Mouse (Mus musculus) neural tube, embryonic 15.5 days (tissue): ENCODE measurements around the gene Rnf40. TPM values are rescaled to one million over a fixed set of nuclear protein-coding genes. Genes with fewer than 3 reads are reported as not detected.

Source experiments
- ATAC-seq: fragments of 200-750 bp; cut with Nextera tagmentation; 2 replicates; pipeline ENCODE4 v1.8.0; 2017; ENCODE audit warnings: mild to moderate bottlenecking, moderate TSS enrichment, moderate library complexity; ENCODE audit not compliant: low FRiP score
- H3K27ac ChIP-seq: fragments of 300-500 bp; sonication (generic); replicated peaks from 2 replicates; pipeline ENCODE4 v1.5.1; 2015; ENCODE audit warnings: mild to moderate bottlenecking, inconsistent platforms
- H3K27me3 ChIP-seq: fragments of 300-500 bp; sonication (generic); replicated peaks from 2 replicates; pipeline ENCODE4 v1.6.1; 2015; ENCODE audit warnings: inconsistent platforms
- H3K36me3 ChIP-seq: fragments of 300-500 bp; sonication (generic); 2 replicates; pipeline ENCODE4 v1.6.1; 2015; ENCODE audit warnings: inconsistent platforms
- H3K4me1 ChIP-seq: fragments of 300-500 bp; sonication (generic); 2 replicates; pipeline ENCODE4 v1.6.1; 2015; ENCODE audit warnings: inconsistent platforms
- H3K4me2 ChIP-seq: fragments of 300-500 bp; sonication (generic); 2 replicates; pipeline ENCODE4 v1.6.1; 2015; ENCODE audit warnings: inconsistent platforms, mild to moderate bottlenecking, moderate library complexity
- H3K4me3 ChIP-seq: fragments of 300-500 bp; sonication (generic); replicated peaks from 2 replicates; pipeline ENCODE4 v1.5.1; 2015; ENCODE audit warnings: mild to moderate bottlenecking, inconsistent platforms
- H3K9ac ChIP-seq: fragments of 300-500 bp; sonication (generic); replicated peaks from 2 replicates; pipeline ENCODE4 v1.6.1; 2015; ENCODE audit warnings: mild to moderate bottlenecking, inconsistent platforms
- H3K9me3 ChIP-seq: fragments of 300-500 bp; sonication (generic); replicated peaks from 2 replicates; pipeline ENCODE4 v1.6.1; 2016; ENCODE audit warnings: inconsistent platforms
- WGBS: fragments of 180-500 bp; shearing (Covaris S2); methylation state at CpG from one replicate; pipeline ENCODE4 v1.1.7; 2015; ENCODE audit warnings: mixed read lengths; 5-methylcytosine and 5-hydroxymethylcytosine counted together
- polyA plus RNA-seq: library from polyadenylated mRNA; unstranded; fragments of >200 nt; fragmentation: Nextera tagmentation; extraction: Ambion mirVana; gene quantifications from 2 replicates; pipeline ENCODE4 v1.2.1, GENCODE M21; 2015

Rnf40 gene
- 37.9 and 38.5 TPM in 2 replicates for polyA plus RNA-seq

- ATAC-seq = peak; percentile 97
- Histone ChIP-seq H3K9me3 (no peaks in the 10 kb centered on the region), H3K27ac (peak within 1 kb of the TSS; percentile 80), H3K4me2 (peak within 1 kb of the TSS; percentile 96), H3K4me3 (peak within 1 kb of the TSS; percentile 81), H3K27me3 (no peaks in the 10 kb centered on the region), H3K4me1 (peaks cover 25% of the 10 kb centered on the region), H3K36me3 (peaks cover 52% of the 10 kb centered on the region), H3K9ac (peak within 1 kb of the TSS; percentile 77)
- WGBS = under 1% methylated on average over 50 of the region's 50 CpGs
These were observed at the start of gene Rnf40, which contains the start of gene Ccdc189 for GRCm38 (mm10) chr7:127588011-127588871. Gene Rnf40 (plus strand): TSS chr7:127588767. Gene Ccdc189 (minus strand): TSS chr7:127588595.

DNA sequence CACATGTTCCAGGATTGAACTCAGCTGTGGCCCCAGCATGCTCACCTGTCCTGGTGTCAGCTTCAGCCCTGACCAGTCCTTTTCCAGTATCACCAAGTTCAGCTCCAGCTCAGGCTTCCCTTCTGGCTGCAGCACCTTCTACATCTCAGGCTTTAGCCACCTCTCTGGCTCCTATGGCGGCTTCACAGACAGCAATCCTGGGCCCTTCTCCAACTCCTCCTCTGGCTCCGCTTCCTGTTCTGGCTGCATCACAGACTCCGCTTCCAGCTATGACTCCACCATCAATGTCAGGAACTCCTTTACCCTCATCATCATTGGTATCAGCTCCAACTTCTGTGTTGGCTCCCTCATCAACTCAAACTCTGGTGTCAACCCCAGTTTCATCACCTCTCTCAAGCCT is 46.9 kb upstream of the Rnf40 start:
- 100% methylated on average over 3 of the region's 3 CpGs for WGBS
- no peak overlapping the region for H3K4me2 ChIP-seq

GRCm38 (mm10) chr7:127549116-127549835 is 39.3 kb upstream of the Rnf40 start:
- no peak overlapping the region for H3K9ac ChIP-seq
- no peak overlapping the region for H3K27ac ChIP-seq
- no peak for ATAC-seq
- no peak overlapping the region for H3K4me2 ChIP-seq
- peaks cover 65% of the 10 kb centered on the region for H3K36me3 ChIP-seq
- H3K27me3 ChIP-seq = no peaks in the 10 kb centered on the region
- 84% methylated on average over 15 of the region's 15 CpGs for WGBS
- peaks cover 12% of the 10 kb centered on the region for H3K4me1 ChIP-seq
- H3K9me3 ChIP-seq = no peaks in the 10 kb centered on the region
- H3K4me3 ChIP-seq = no peak overlapping the region

More for the DNA sequence above, 46.9 kb upstream of the Rnf40 start:
- Histone ChIP-seq H3K4me3 (no peak overlapping the region), H3K36me3 (peaks cover 83% of the 10 kb centered on the region), H3K9ac (no peak overlapping the region), H3K27ac (no peak overlapping the region), H3K9me3 (no peaks in the 10 kb centered on the region), H3K4me1 (peaks cover 12% of the 10 kb centered on the region), H3K27me3 (no peaks in the 10 kb centered on the region)
- no peak for ATAC-seq

GRCm38 (mm10) chr7:127551558-127551957 is 37.0 kb upstream of the Rnf40 start:
- no peak for ATAC-seq
- Histone ChIP-seq H3K4me1 (no peaks in the 10 kb centered on the region), H3K4me3 (no peak overlapping the region), H3K9me3 (no peaks in the 10 kb centered on the region), H3K9ac (no peak overlapping the region), H3K27me3 (no peaks in the 10 kb centered on the region), H3K36me3 (peaks cover 67% of the 10 kb centered on the region), H3K4me2 (no peak overlapping the region), H3K27ac (no peak overlapping the region)
- 98% methylated on average over 8 of the region's 8 CpGs for WGBS

DNA sequence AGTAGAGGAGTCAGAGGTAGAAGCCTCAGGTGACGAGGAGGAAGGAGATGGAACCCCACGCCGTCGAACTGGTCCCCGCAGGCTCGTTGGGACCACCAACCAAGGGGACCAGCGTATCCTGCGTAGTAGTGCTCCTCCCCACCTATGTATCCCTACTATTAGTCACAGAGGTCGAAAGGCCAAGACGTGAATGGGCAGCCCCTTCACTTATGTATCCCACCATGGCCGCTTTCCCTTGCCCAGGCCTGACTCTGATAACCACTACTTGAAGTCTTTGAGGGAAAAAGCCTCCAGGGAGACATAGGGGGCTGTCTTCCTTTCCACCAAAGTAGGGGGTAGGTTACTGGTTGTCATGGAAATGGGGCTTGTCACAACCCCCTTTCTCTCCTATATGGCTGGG is 28.0 kb upstream of the Rnf40 start:
- Histone ChIP-seq H3K36me3 (peaks cover 67% of the 10 kb centered on the region), H3K4me3 (no peak overlapping the region), H3K27ac (no peak overlapping the region), H3K9ac (no peak overlapping the region), H3K4me1 (0 out of 2 replicates have a peak, but pooled peaks cover 7% of the 10 kb centered on the region), H3K27me3 (no peaks in the 10 kb centered on the region), H3K9me3 (no peaks in the 10 kb centered on the region), H3K4me2 (no peak overlapping the region)
- ATAC-seq = no peak
- WGBS = 91% methylated on average over 11 of the region's 11 CpGs

DNA sequence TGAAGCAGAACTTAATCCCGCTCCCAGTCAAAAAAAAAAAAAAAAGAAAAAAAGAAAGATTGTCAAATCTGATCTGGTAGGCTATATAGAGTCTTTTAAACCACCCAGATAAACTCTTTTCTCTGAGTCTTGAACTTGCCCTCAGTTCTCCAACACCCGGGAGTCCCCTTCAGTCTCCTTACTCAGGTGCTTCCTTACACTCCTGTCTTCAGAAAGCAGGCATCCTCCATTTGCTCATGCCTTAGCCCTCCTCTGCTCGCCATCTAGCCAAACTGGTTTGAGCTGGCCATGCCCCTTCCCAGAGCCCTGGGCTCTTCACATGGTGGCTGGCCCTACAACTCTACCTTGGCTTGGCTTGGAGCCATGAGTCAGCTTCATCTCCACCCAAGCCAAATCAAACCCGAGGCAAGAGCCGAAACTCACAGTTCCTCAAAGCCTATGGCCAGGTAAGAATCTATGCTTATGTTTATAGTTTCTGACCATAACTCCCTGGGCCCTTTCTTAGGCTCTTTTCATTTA is 27.2 kb upstream of the Rnf40 start, which contains the start of gene Tmem265:
Gene Tmem265, plus strand, starts transcription at position 51 of the 519 bp plus-strand sequence.
- H3K4me2 ChIP-seq = no peak within 1 kb of the TSS
- H3K4me1 ChIP-seq = 0 out of 2 replicates have a peak, but pooled peaks cover 7% of the 10 kb centered on the region
- H3K27ac ChIP-seq = no peak within 1 kb of the TSS
- H3K9ac ChIP-seq = no peak within 1 kb of the TSS
- ATAC-seq = no peak
- 96% methylated on average over 5 of the region's 5 CpGs for WGBS
- H3K36me3 ChIP-seq = peaks cover 66% of the 10 kb centered on the region
- H3K4me3 ChIP-seq = no peak within 1 kb of the TSS
- no peaks in the 10 kb centered on the region for H3K27me3 ChIP-seq
- H3K9me3 ChIP-seq = no peaks in the 10 kb centered on the region

DNA sequence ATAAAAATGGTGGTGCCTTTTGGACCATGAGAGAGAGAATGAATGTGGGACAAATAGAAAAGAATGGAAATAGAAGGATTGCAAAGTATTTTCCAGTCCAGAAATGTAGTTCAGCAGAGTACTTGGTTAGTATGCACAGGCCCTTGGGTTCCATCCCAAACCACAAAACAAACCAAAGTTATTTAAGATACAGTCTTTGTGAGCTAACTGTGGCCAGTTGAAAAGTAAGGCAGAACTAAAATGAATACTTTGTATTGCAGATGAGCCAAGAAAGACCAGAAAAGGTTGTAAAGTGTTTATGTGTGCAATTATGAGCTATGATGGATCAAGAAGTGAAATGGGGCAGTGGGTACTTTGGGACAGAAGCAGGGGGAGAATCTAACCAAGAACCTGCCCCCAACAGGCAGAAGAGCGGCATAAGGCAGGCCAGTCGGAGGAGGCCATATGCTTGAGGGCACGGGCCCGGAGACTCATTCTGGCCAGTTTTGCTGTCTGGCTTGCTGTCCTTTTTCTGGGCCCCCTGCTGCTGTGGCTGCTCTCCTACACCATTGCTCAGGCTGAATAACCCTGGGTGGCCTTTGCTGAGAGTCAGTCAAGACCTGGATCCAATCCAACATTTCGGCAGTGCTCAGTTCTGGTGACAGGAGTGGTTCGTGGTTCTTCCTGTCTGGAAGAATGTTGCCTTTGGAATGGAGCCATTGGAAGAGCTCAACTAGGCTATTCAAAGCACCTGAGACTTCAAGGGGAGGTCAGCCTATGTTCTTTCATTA is 24.0 kb upstream of the Rnf40 start:
- H3K4me3 ChIP-seq = no peak overlapping the region
- H3K9ac ChIP-seq = no peak overlapping the region
- no peak for ATAC-seq
- no peaks in the 10 kb centered on the region for H3K9me3 ChIP-seq
- H3K27ac ChIP-seq = no peak overlapping the region
- H3K4me1 ChIP-seq = 0 out of 2 replicates have a peak, but pooled peaks cover 7% of the 10 kb centered on the region
- H3K36me3 ChIP-seq = peaks cover 51% of the 10 kb centered on the region
- no peak overlapping the region for H3K4me2 ChIP-seq
- H3K27me3 ChIP-seq = no peaks in the 10 kb centered on the region
- 69% methylated on average over 6 of the region's 6 CpGs for WGBS

- Histone ChIP-seq H3K4me3 (peak within 1 kb of the TSS; percentile 74), H3K9ac (peak within 1 kb of the TSS; percentile 95), H3K4me2 (peak within 1 kb of the TSS; percentile 94), H3K36me3 (peaks cover 22% of the 10 kb centered on the region), H3K9me3 (no peaks in the 10 kb centered on the region), H3K27me3 (no peaks in the 10 kb centered on the region), H3K27ac (peak within 1 kb of the TSS; percentile 86), H3K4me1 (peaks cover 33% of the 10 kb centered on the region)
- ATAC-seq = peak; percentile 97
- WGBS = 0% methylated on average over 17 of the region's 17 CpGs
These were observed 15.6 kb upstream of the Rnf40 start, which contains the start of gene Phkg2 for GRCm38 (mm10) chr7:127572895-127573471. Gene Phkg2 (plus strand): TSS chr7:127573340.

DNA sequence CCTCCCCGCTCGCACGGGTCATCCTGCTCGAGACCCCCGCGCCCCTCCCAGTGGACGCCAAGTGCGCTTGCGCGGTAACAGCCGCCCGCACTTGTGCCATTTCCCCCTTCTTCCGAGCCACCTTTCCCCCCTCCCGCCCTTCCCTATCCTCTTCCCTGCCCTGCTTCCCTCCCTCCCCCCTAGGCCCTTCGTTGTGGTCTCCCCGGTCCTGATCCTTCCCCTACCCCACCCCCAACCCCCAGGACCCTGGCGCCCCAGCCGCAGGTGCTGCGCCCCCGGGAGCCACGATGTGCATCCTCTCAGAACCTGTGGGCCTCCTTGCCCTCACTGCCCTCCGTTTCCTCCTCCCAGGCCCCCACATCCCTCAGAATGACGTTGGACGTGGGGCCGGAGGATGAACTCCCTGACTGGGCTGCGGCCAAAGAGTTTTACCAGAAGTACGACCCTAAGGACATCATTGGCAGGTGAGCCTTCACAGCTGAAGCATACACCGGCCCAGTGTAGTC is 15.0 kb upstream of the Rnf40 start:
- under 1% methylated on average over 23 of the region's 28 CpGs for WGBS
- H3K9me3 ChIP-seq = no peaks in the 10 kb centered on the region
- peaks cover 27% of the 10 kb centered on the region for H3K36me3 ChIP-seq
- H3K27me3 ChIP-seq = no peaks in the 10 kb centered on the region
- peak overlapping the region; percentile 74 for H3K4me3 ChIP-seq
- H3K27ac ChIP-seq = peak overlapping the region; percentile 86
- peak overlapping the region; percentile 95 for H3K9ac ChIP-seq
- peaks cover 33% of the 10 kb centered on the region for H3K4me1 ChIP-seq
- no peak; the same call in 1 of the 2 replicates for ATAC-seq
- H3K4me2 ChIP-seq = peak overlapping the region; percentile 94

- Histone ChIP-seq H3K9ac (peak overlapping the region; percentile 95), H3K27me3 (no peaks in the 10 kb centered on the region), H3K27ac (peak overlapping the region; percentile 86), H3K4me3 (peak overlapping the region; percentile 74), H3K4me2 (peak overlapping the region; percentile 94), H3K4me1 (peaks cover 33% of the 10 kb centered on the region), H3K36me3 (peaks cover 22% of the 10 kb centered on the region), H3K9me3 (no peaks in the 10 kb centered on the region)
- no peak for ATAC-seq
- 23% methylated on average over 7 of the region's 7 CpGs for whole genome bisulfite sequencing
These were observed 14.5 kb upstream of the Rnf40 start for GRCm38 (mm10) chr7:127574115-127574514.
